Mouse (Mus musculus) kidney, embryonic 14.5 days (tissue): Measurements from ENCODE around the gene D230025D16Rik. TPM values are rescaled to one million over a fixed set of nuclear protein-coding genes. Genes with fewer than 3 reads are reported as not detected.
"Not testable (repeated sequence)": the region's sequence is repeated elsewhere in the genome, so short reads cannot be mapped to it uniquely, and the experiment has no call there.

Experiments used
- ATAC-seq: fragments of 200-750 bp; cut with Nextera tagmentation; 2 replicates; pipeline ENCODE4 v1.8.0; 2017; ENCODE audit warnings: moderate number of reproducible peaks, mild to moderate bottlenecking, moderate TSS enrichment, moderate library complexity; ENCODE audit not compliant: low FRiP score, low TSS enrichment
- H3K27ac ChIP-seq: fragments of 300-500 bp; sonication (generic); 2 replicates; pipeline ENCODE4 v1.5.1; 2014; ENCODE audit warnings: low read depth, mild to moderate bottlenecking, low read length, moderate library complexity, mixed read lengths
- H3K27me3 ChIP-seq: fragments of 300-500 bp; sonication (generic); 2 replicates; pipeline ENCODE4 v1.6.1; 2014; ENCODE audit warnings: mild to moderate bottlenecking, low read length; ENCODE audit not compliant: control insufficient read depth, insufficient read depth
- H3K36me3 ChIP-seq: fragments of 300-500 bp; sonication (generic); 2 replicates; pipeline ENCODE4 v1.6.1; 2014; ENCODE audit warnings: low read length, mixed read lengths; ENCODE audit not compliant: control insufficient read depth, insufficient read depth
- H3K4me1 ChIP-seq: fragments of 300-500 bp; sonication (generic); 2 replicates; pipeline ENCODE4 v1.6.1; 2014; ENCODE audit warnings: low read length, mixed read lengths; ENCODE audit not compliant: control insufficient read depth, insufficient read depth
- H3K4me2 ChIP-seq: fragments of 300-500 bp; sonication (generic); replicated peaks from 2 replicates; pipeline ENCODE4 v1.6.1; 2014; ENCODE audit warnings: low read depth, mild to moderate bottlenecking, low read length
- H3K4me3 ChIP-seq: fragments of 300-500 bp; sonication (generic); 2 replicates; pipeline ENCODE4 v1.5.1; 2014; ENCODE audit warnings: mild to moderate bottlenecking, low read length
- H3K9ac ChIP-seq: fragments of 300-500 bp; sonication (generic); 2 replicates; pipeline ENCODE4 v1.6.1; 2014; ENCODE audit warnings: low read depth, mild to moderate bottlenecking, low read length, moderate library complexity
- H3K9me3 ChIP-seq: fragments of 300-500 bp; sonication (generic); 2 replicates; pipeline ENCODE4 v1.6.1; 2016; ENCODE audit warnings: low read length; ENCODE audit not compliant: control insufficient read depth
- WGBS: fragments of 180-500 bp; shearing (Covaris S2); extraction: QIAGEN DNeasy Blood & Tissue Kit; methylation state at CpG from one replicate; pipeline ENCODE4 v1.1.7; 2014; 5-methylcytosine and 5-hydroxymethylcytosine counted together
- polyA plus RNA-seq: library from polyadenylated mRNA; unstranded; fragments of >200 nt; fragmentation: Nextera tagmentation; extraction: Ambion mirVana; gene quantifications from 2 replicates; pipeline ENCODE4 v1.2.1, GENCODE M21; 2014

D230025D16Rik gene
- polyA plus RNA-seq, 1 experiment from 2014 or later = 28.8 TPM

DNA sequence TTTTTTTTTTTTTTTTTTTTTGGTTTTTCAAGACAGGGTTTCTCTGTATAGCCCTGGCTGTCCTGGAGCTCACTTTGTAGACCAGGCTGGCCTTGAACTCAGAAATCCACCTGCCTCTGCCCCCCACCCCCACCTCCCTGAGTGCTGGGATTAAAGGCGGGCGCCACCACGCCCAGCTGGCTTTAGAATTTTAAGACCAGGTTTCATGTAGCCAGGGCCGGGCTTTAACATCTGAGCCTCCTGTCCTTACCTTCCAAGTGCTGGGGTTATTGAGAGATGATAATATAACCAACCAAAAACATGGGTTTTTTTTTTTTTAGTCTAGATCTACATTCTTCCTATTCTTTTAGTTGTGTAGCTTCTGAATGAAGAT, 7.4 kb downstream of the D230025D16Rik start:
- not testable (repeated sequence) for H3K4me3 ChIP-seq, H3K27ac ChIP-seq, ATAC-seq, H3K27me3 ChIP-seq, H3K4me1 ChIP-seq, H3K9ac ChIP-seq, H3K4me2 ChIP-seq, H3K9me3 ChIP-seq
- 94% methylated on average over 4 of the region's 4 CpGs for WGBS
- H3K36me3 ChIP-seq = peaks cover 20% of the 10 kb centered on the region; the same call in 1 of the 2 replicates

- whole genome bisulfite sequencing = 44% methylated on average over 1 of the region's 1 CpGs
- Histone ChIP-seq H3K4me1 (no peaks in the 10 kb centered on the region), H3K36me3 (peaks cover 20% of the 10 kb centered on the region; the same call in 1 of the 2 replicates), H3K9me3 (no peaks in the 10 kb centered on the region), H3K9ac (no peak overlapping the region), H3K27ac (no peak overlapping the region), H3K4me3 (no peak overlapping the region), H3K4me2 (no peak overlapping the region), H3K27me3 (no peaks in the 10 kb centered on the region)
- ATAC-seq = no peak
These were observed 8.4 kb downstream of the D230025D16Rik start for GRCm38 (mm10) chr8:105233126-105233935.

- Histone ChIP-seq H3K9me3 (no peaks in the 10 kb centered on the region), H3K27ac (no peak overlapping the region), H3K36me3 (peaks cover 35% of the 10 kb centered on the region), H3K27me3 (no peaks in the 10 kb centered on the region), H3K4me1 (no peaks in the 10 kb centered on the region), H3K4me2 (no peak overlapping the region), H3K4me3 (no peak overlapping the region), H3K9ac (no peak overlapping the region)
- WGBS = 89% methylated on average over 1 of the region's 1 CpGs
- no peak for ATAC-seq
These were observed 10.3 kb downstream of the D230025D16Rik start for GRCm38 (mm10) chr8:105235206-105235605.

GRCm38 (mm10) chr8:105237442-105238142, 12.6 kb downstream of the D230025D16Rik start:
- H3K4me1 ChIP-seq = no peaks in the 10 kb centered on the region
- 81% methylated on average over 14 of the region's 14 CpGs for WGBS
- H3K4me2 ChIP-seq = no peak overlapping the region
- H3K9me3 ChIP-seq = no peaks in the 10 kb centered on the region
- H3K27ac ChIP-seq = no peak overlapping the region
- H3K4me3 ChIP-seq = no peak overlapping the region
- no peak for ATAC-seq
- no peak overlapping the region for H3K9ac ChIP-seq
- H3K36me3 ChIP-seq = peaks cover 49% of the 10 kb centered on the region
- H3K27me3 ChIP-seq = no peaks in the 10 kb centered on the region

- Histone ChIP-seq H3K9ac (no peak overlapping the region), H3K27me3 (no peaks in the 10 kb centered on the region), H3K4me3 (no peak overlapping the region), H3K9me3 (no peaks in the 10 kb centered on the region), H3K36me3 (peaks cover 36% of the 10 kb centered on the region), H3K27ac (no peak overlapping the region), H3K4me1 (no peaks in the 10 kb centered on the region), H3K4me2 (no peak overlapping the region)
- 97% methylated on average over 7 of the region's 7 CpGs for WGBS
- no peak for ATAC-seq
These were observed 16.1 kb downstream of the D230025D16Rik start for GRCm38 (mm10) chr8:105241016-105241415.

DNA sequence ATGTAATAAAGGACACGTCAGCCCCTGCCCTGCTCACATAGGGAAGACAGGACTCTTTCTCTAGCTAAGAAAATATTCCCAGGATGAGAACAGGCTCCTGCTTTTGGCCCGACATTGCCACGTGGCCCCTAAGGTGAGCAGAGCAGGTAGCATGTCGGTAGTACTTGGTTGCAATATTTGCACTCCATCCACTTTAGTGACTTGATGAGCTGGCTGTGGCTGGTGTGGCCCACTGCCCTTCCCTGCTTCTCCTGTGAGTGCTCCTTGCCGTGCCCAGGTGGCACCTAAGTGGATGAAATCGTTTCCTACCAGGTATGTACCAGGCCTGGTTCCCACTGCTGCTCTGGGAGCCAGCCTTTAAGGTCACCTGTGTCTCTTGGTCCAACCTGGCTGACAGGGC, 27.0 kb downstream of the D230025D16Rik start:
- Histone ChIP-seq H3K27me3 (peaks cover 12% of the 10 kb centered on the region; the same call in 1 of the 2 replicates), H3K27ac (no peak overlapping the region), H3K9ac (no peak overlapping the region), H3K9me3 (no peaks in the 10 kb centered on the region), H3K4me3 (no peak overlapping the region), H3K4me2 (no peak overlapping the region), H3K36me3 (peaks cover 49% of the 10 kb centered on the region), H3K4me1 (peaks cover 11% of the 10 kb centered on the region; the same call in 1 of the 2 replicates)
- ATAC-seq = no peak
- 94% methylated on average over 6 of the region's 6 CpGs for WGBS

DNA sequence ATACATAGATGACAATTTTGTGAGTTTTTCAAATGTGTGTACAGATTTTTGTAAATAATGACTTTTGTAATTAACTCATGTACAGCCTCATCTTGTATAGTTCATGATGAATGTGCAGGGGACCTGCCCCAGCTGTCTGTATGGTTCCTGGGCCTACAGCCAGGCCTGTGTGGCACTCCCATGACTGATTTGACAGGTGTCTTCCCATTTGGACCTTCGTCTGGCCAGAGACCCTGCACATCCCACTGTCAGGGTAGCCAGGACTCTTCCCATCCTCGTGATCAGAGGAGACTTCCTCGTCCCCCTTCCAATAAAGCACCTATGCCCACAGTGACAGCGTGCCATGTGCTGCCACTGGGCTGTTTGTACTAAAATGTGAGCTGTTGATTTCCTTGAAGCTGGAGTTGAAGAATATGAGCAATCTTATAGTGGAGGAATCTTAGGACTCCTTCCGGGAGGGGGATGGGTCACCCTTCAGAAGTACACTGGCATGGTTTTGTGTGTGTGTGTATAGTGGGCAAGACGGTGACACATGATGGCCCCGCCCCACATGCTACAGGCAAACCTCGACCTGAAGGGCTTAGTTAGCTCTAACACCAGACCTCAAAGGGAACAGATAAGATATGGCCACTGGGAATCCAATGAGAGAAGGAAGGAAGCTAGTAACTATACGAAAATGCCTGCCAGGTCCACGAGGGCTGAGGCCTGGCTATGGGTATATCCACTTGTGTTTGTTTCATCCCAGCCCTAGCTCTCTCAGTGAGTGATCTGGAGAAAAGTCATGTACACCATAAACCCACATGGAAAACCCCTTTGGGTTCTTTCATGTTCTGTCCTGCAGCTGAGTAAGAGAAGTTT, 28.0 kb downstream of the D230025D16Rik start:
- Histone ChIP-seq H3K9me3 (no peaks in the 10 kb centered on the region), H3K36me3 (peaks cover 43% of the 10 kb centered on the region), H3K4me2 (no peak overlapping the region), H3K4me1 (peaks cover 11% of the 10 kb centered on the region; the same call in 1 of the 2 replicates), H3K27ac (no peak overlapping the region), H3K4me3 (no peak overlapping the region), H3K9ac (no peak overlapping the region), H3K27me3 (peaks cover 16% of the 10 kb centered on the region)
- WGBS = 88% methylated on average over 10 of the region's 10 CpGs
- no peak for ATAC-seq

DNA sequence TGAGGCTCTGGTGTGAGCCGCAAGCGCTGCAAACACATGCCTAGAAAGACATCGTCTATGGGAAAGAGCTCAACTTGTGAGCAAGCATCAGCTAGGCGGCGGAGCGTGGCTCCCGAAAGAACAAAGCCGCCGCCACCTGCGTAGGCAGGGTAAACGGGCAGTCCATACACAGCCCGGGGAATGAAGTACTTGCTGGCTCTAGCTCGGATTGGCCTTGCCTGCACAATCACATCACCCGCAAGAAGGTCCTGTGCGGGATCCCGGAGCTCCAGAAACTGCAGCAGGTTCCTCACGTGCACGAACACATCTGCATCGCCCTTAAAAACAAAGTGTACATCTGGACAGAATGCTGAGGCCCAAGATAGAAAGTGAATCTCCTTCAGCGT, 28.8 kb downstream of the D230025D16Rik start:
- Histone ChIP-seq H3K27ac (no peak overlapping the region), H3K4me1 (peaks cover 12% of the 10 kb centered on the region; the same call in 1 of the 2 replicates), H3K9ac (peak overlapping the region; percentile 23; the same call in 1 of the 2 replicates), H3K27me3 (peaks cover 25% of the 10 kb centered on the region), H3K4me3 (peak overlapping the region; percentile 64), H3K36me3 (peaks cover 35% of the 10 kb centered on the region), H3K4me2 (peak overlapping the region; percentile 99), H3K9me3 (no peaks in the 10 kb centered on the region)
- peak; percentile 22 for ATAC-seq
- WGBS = 34% methylated on average over 20 of the region's 20 CpGs
